Mouse (Mus musculus) thymus, adult 2 months (tissue): ENCODE data around the gene B4galt5.

Experiments used
- CTCF ChIP-seq: fragments of 200-500 bp; IDR thresholded peaks from 2 replicates; pipeline ENCODE4 v1.5.1; 2012; ENCODE audit warnings: mild to moderate bottlenecking, control low read depth, low read length, moderate library complexity, borderline replicate concordance; ENCODE audit not compliant: control insufficient read depth, poor library complexity, insufficient read depth; ENCODE audit errors: extremely low read depth
- POLR2A ChIP-seq: fragments of 200-500 bp; IDR thresholded peaks from 2 replicates; pipeline ENCODE4 v1.6.1; 2012; ENCODE audit warnings: mild to moderate bottlenecking, low read length, control low read depth, moderate library complexity; ENCODE audit not compliant: control insufficient read depth, poor library complexity, insufficient read depth; ENCODE audit errors: extremely low read depth

DNA sequence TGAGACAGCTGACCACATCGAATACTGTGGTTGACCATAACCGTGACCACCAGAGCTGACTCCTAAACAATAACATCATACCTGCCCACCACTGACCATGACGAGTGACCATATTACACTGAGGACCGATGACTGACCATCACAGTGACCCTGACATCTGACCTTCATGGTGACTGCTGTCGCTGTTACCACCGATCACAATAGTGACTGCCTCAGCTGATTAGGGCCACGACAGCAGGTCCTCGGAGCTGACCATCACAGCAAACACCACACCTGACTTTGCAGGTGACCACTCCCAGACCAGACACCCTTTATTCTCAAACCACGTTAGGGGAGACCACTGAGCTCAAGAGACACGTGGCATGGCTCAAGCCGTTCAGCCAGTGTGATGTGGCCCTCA lies 57.3 kb downstream of the B4galt5 start:
- no peak for TF ChIP-seq POLR2A
- no peak for TF ChIP-seq CTCF
